Comparison of ENCODE assay signal across 16 mouse cellular contexts in genomic region chr2:71623134-71623533, GRCm38 (mm10).
A peak's percentile ranks its signal among the peaks of the same experiment; 100 is the strongest.
DNase-seq lines count a peak whose midpoint lies in the region; ATAC-seq and TF ChIP-seq lines count a peak whose summit lies in the region.
"Had no signal": no experiment of that assay in that cellular context is flagged by ENCODE, and none has a peak within 500 bp of the region (broad histone marks: within the 10 kb centered on the region; RNA-seq: fewer than 3 reads in every experiment).

No protein-coding gene starts in this region.

- TF ChIP-seq CTCF in lung, adult 2 months (IDR thresholded peaks at IDR 0.05; ENCODE audit: insufficient read depth, low read length): no peak

- H3K36me3 ChIP-seq in heart, embryonic 15.5 days: no peaks in the 10 kb centered on the region
- no peaks in the 10 kb centered on the region for H3K36me3 ChIP-seq in heart, embryonic 12.5 days
- H3K36me3 ChIP-seq in lung, embryonic 15.5 days: no peaks in the 10 kb centered on the region
- no peaks in the 10 kb centered on the region for H3K36me3 ChIP-seq in stomach, embryonic 16.5 days (ENCODE audit: control insufficient read depth, insufficient read depth, low read length)
- no peaks in the 10 kb centered on the region for H3K36me3 ChIP-seq in midbrain, embryonic 16.5 days (ENCODE audit: control insufficient read depth, insufficient read depth, low read length)
- H3K36me3 ChIP-seq: forebrain, embryonic 15.5 days; liver, embryonic 13.5 days; midbrain, embryonic 10.5 days; stomach, embryonic 15.5 days had no signal

- 45% methylated on average over 2 of the region's 2 CpGs for WGBS in heart, embryonic 15.5 days
- WGBS in heart, embryonic 12.5 days: 50% methylated on average over 2 of the region's 2 CpGs
- WGBS in lung, embryonic 15.5 days: 63% methylated on average over 2 of the region's 2 CpGs
- 32% methylated on average over 2 of the region's 2 CpGs for WGBS in lung, adult 2 months
- WGBS in stomach, embryonic 16.5 days: 65% methylated on average over 2 of the region's 2 CpGs
- 92% methylated on average over 2 of the region's 2 CpGs for WGBS in midbrain, embryonic 16.5 days

- H3K9me3 ChIP-seq in heart, embryonic 15.5 days (replicated peaks): no peaks in the 10 kb centered on the region
- H3K9me3 ChIP-seq in heart, embryonic 12.5 days (replicated peaks): no peaks in the 10 kb centered on the region
- H3K9me3 ChIP-seq in lung, embryonic 15.5 days: no peaks in the 10 kb centered on the region
- H3K9me3 ChIP-seq in stomach, embryonic 16.5 days (replicated peaks; ENCODE audit: control insufficient read depth, low read length): no peaks in the 10 kb centered on the region
- no peaks in the 10 kb centered on the region for H3K9me3 ChIP-seq in midbrain, embryonic 16.5 days (replicated peaks; ENCODE audit: control insufficient read depth, low read length, poor library complexity, severe bottlenecking)
- H3K9me3 ChIP-seq: forebrain, embryonic 15.5 days; liver, embryonic 13.5 days; midbrain, embryonic 10.5 days; stomach, embryonic 15.5 days had no signal

- no peak for DNase-seq in lung, adult 2 months
- DNase-seq in brain, adult 2 months (ENCODE audit: low read depth, low spot score): peak; percentile 45
- DNase-seq: adrenal gland, adult 8-10 months; cerebellum, adult 2 months; gastrocnemius, adult 2 months; liver, embryonic 13.5 days; right cerebral cortex, adult 18-20 months had no signal

- H3K4me2 ChIP-seq in heart, embryonic 15.5 days: no peak overlapping the region
- no peak overlapping the region for H3K4me2 ChIP-seq in heart, embryonic 12.5 days
- H3K4me2 ChIP-seq in lung, embryonic 15.5 days: no peak overlapping the region
- H3K4me2 ChIP-seq in stomach, embryonic 16.5 days (ENCODE audit: low read depth, low read length): no peak overlapping the region
- H3K4me2 ChIP-seq in midbrain, embryonic 16.5 days (ENCODE audit: low read length): no peak overlapping the region
- H3K4me2 ChIP-seq: forebrain, embryonic 15.5 days; stomach, embryonic 15.5 days had no signal

- H3K4me3 ChIP-seq in heart, embryonic 15.5 days: no peak overlapping the region
- no peak overlapping the region for H3K4me3 ChIP-seq in heart, embryonic 12.5 days
- H3K4me3 ChIP-seq in lung, embryonic 15.5 days: no peak overlapping the region
- no peak overlapping the region for H3K4me3 ChIP-seq in lung, adult 2 months (replicated peaks; ENCODE audit: extremely low read depth, low read depth, low read length)
- no peak overlapping the region for H3K4me3 ChIP-seq in stomach, embryonic 16.5 days (replicated peaks; ENCODE audit: low read length)
- H3K4me3 ChIP-seq in midbrain, embryonic 16.5 days (ENCODE audit: low read depth, low read length): no peak overlapping the region
- H3K4me3 ChIP-seq: forebrain, embryonic 15.5 days; gastrocnemius, adult 2 months; liver, embryonic 13.5 days; midbrain, embryonic 10.5 days; myocyte; stomach, embryonic 15.5 days had no signal

- H3K27me3 ChIP-seq in heart, embryonic 15.5 days: peaks cover 4% of the 10 kb centered on the region; the same call in 1 of the 2 replicates
- peaks cover 6% of the 10 kb centered on the region; the same call in 1 of the 2 replicates for H3K27me3 ChIP-seq in heart, embryonic 12.5 days (replicated peaks)
- H3K27me3 ChIP-seq in lung, embryonic 15.5 days: peaks cover 6% of the 10 kb centered on the region; the same call in 1 of the 2 replicates
- H3K27me3 ChIP-seq in stomach, embryonic 16.5 days (ENCODE audit: control insufficient read depth, insufficient read depth, low read length): no peaks in the 10 kb centered on the region
- H3K27me3 ChIP-seq in midbrain, embryonic 16.5 days (ENCODE audit: control insufficient read depth, insufficient read depth, low read depth, low read length): no peaks in the 10 kb centered on the region
- H3K27me3 ChIP-seq: forebrain, embryonic 15.5 days; stomach, embryonic 15.5 days had no signal

- no peak overlapping the region for H3K9ac ChIP-seq in heart, embryonic 15.5 days
- no peak overlapping the region for H3K9ac ChIP-seq in heart, embryonic 12.5 days
- H3K9ac ChIP-seq in lung, embryonic 15.5 days: no peak overlapping the region
- no peak overlapping the region for H3K9ac ChIP-seq in stomach, embryonic 16.5 days (ENCODE audit: low read length)
- H3K9ac ChIP-seq in midbrain, embryonic 16.5 days (ENCODE audit: low read depth, low read length): no peak overlapping the region
- H3K9ac ChIP-seq: forebrain, embryonic 15.5 days; liver, embryonic 13.5 days; stomach, embryonic 15.5 days had no signal

- no peak for TF ChIP-seq POLR2A in lung, adult 2 months (IDR thresholded peaks at IDR 0.05; ENCODE audit: borderline replicate concordance, extremely low read depth, low read depth, low read length)

- 0 out of 2 replicates have a peak overlapping the region, but pooled peaks have one; percentile 13 for H3K27ac ChIP-seq in heart, embryonic 15.5 days
- no peak overlapping the region for H3K27ac ChIP-seq in heart, embryonic 12.5 days (ENCODE audit: poor library complexity, severe bottlenecking)
- H3K27ac ChIP-seq in lung, embryonic 15.5 days: peak overlapping the region; percentile 37; the same call in 1 of the 2 replicates
- H3K27ac ChIP-seq in stomach, embryonic 16.5 days (ENCODE audit: low read length): peak overlapping the region; percentile 15; the same call in 1 of the 2 replicates
- H3K27ac ChIP-seq in midbrain, embryonic 16.5 days (ENCODE audit: low read length): no peak overlapping the region
- H3K27ac ChIP-seq: forebrain, embryonic 15.5 days; gastrocnemius, adult 2 months; liver, embryonic 13.5 days; midbrain, embryonic 10.5 days; stomach, embryonic 15.5 days had no signal

- ATAC-seq in heart, embryonic 15.5 days (replicated peaks; ENCODE audit: insufficient number of reproducible peaks, insufficient read depth, low FRiP score, low read depth): no peak
- ATAC-seq in heart, embryonic 12.5 days (ENCODE audit: insufficient number of reproducible peaks, low FRiP score): no peak
- ATAC-seq in lung, embryonic 15.5 days (ENCODE audit: borderline replicate concordance, extremely low read depth, low FRiP score, low TSS enrichment): no peak
- ATAC-seq in stomach, embryonic 16.5 days (ENCODE audit: insufficient read depth, low FRiP score): 0 out of 2 replicates have a peak, but pooled peaks have one; percentile 44
- ATAC-seq in midbrain, embryonic 16.5 days: no peak
- ATAC-seq: forebrain, embryonic 15.5 days had no signal

- H3K4me1 ChIP-seq in heart, embryonic 15.5 days (replicated peaks): 0 out of 2 replicates have a peak, but pooled peaks cover 3% of the 10 kb centered on the region
- peaks cover 15% of the 10 kb centered on the region for H3K4me1 ChIP-seq in heart, embryonic 12.5 days (replicated peaks)
- peaks cover 6% of the 10 kb centered on the region; the same call in 1 of the 2 replicates for H3K4me1 ChIP-seq in lung, embryonic 15.5 days
- H3K4me1 ChIP-seq in lung, adult 2 months (ENCODE audit: control insufficient read depth, insufficient read depth, low read length): no peaks in the 10 kb centered on the region
- H3K4me1 ChIP-seq in stomach, embryonic 16.5 days (ENCODE audit: control insufficient read depth, insufficient read depth, low read length): peaks cover 7% of the 10 kb centered on the region; the same call in 1 of the 2 replicates
- H3K4me1 ChIP-seq in midbrain, embryonic 16.5 days (ENCODE audit: control insufficient read depth, insufficient read depth, low read length): peaks cover 17% of the 10 kb centered on the region

Comparison
In these comparisons a context has a peak if more than half of its experiments do, and no peak if none do; other contexts are left out.
1. H3K27ac ChIP-seq: peak in heart, embryonic 15.5 days (single experiment), lung, embryonic 15.5 days (single experiment) and stomach, embryonic 16.5 days (single experiment); none in heart, embryonic 12.5 days (single experiment) and midbrain, embryonic 16.5 days (single experiment).